Mouse (Mus musculus) thymus, adult 2 months (tissue): ENCODE results near the gene Cyp2w1.

ENCODE experiments used
- CTCF ChIP-seq: fragments of 200-500 bp; IDR thresholded peaks from 2 replicates; pipeline ENCODE4 v1.5.1; 2012; ENCODE audit warnings: mild to moderate bottlenecking, control low read depth, low read length, moderate library complexity, borderline replicate concordance; ENCODE audit not compliant: control insufficient read depth, poor library complexity, insufficient read depth; ENCODE audit errors: extremely low read depth
- POLR2A ChIP-seq: fragments of 200-500 bp; IDR thresholded peaks from 2 replicates; pipeline ENCODE4 v1.6.1; 2012; ENCODE audit warnings: mild to moderate bottlenecking, low read length, control low read depth, moderate library complexity; ENCODE audit not compliant: control insufficient read depth, poor library complexity, insufficient read depth; ENCODE audit errors: extremely low read depth

DNA sequence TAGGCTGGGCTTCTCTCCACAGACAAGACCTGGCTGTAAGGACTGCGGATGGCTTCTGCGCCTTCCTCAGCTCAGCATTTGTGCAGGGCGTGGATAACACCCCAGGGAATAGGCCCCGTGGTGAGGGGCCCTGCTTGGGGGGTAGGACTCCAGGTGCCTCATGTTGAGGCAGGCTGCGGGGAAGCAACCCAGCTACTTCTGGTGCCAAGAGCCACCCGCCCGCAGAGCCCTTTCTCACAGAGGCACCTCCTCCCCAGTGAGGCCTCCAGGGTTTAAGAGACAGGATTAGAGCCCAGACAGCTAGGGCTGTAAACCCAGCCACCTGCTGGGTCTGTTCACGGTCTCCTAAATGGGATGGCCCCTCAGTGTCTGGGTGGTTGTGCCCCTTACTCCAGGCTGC lies 789 bp upstream of the Cyp2w1 start:
- TF ChIP-seq CTCF (no peak), POLR2A (no peak)
